Mouse (Mus musculus) Patski (cell line): ENCODE results near the gene AI854703. TPM values are rescaled to one million over a fixed set of nuclear protein-coding genes. Genes with fewer than 3 reads are reported as not detected.

Experiments
- ATAC-seq: fragments of 100-300 bp; one replicate; pipeline ENCODE4 v1.8.0; 2021
- CTCF ChIA-PET: fragments of 350-600 bp; sonication (Branson Sonifier 250); formaldehyde crosslinking; loops from one replicate; lab custom pipeline; 2022; ENCODE audit warnings: inconsistent platforms; lab: Charles Lee
- POLR2A ChIA-PET: fragments of 350-600 bp; sonication (Branson Sonifier 250); formaldehyde crosslinking; loops from one replicate; lab custom pipeline; 2022; ENCODE audit warnings: antibody characterized with exemption, inconsistent platforms; lab: Charles Lee
- DNase-seq: peaks from one replicate; pipeline ENCODE4 v3.0.0-alpha.2; 2011; ENCODE audit warnings: low read depth, low spot score
- H3K27me3 ChIP-seq: fragments of 371-371 bp; one replicate; pipeline ENCODE4 v1.5.1; 2021
- CTCF ChIP-seq: fragments of 100-300 bp; IDR thresholded peaks from one replicate; pipeline ENCODE4 v1.5.1; 2021
- in situ Hi-C: fragments of 300-500 bp; cut with MboI; formaldehyde crosslinking; loops from 3 replicates; pipeline ENCODE4 v1.11.1; 2018; ENCODE audit warnings: low pct_unique_long_range_greater_than_20kb, mixed read lengths
- polyA plus RNA-seq: library from polyadenylated mRNA; unstranded; gene quantifications from one replicate; pipeline ENCODE4 v1.2.3, GENCODE M21; 2021

Gene AI854703
- polyA plus RNA-seq, 1 experiment from 2014 or later, result 25.6 TPM

GRCm38 (mm10) chr6:48628808-48629660 is 2.5 kb downstream of the AI854703 start:
- ChIA-PET CTCF (interaction anchor here (0.9 to 2.8 kb wide), 5 partner anchors 11 to 61 kb away, joined by 3 to 10 read pairs (median 4); partner anchors contain the start of gene Gimap8), POLR2A (interaction anchor here (0.5 to 4.5 kb wide), 7 partner anchors 8 to 222 kb away, joined by 3 to 24 read pairs (median 3); partner anchors contain the start of genes Gm44965 and Repin1)
- no peaks in the 10 kb centered on the region for H3K27me3 ChIP-seq
- peak; percentile 33 for ATAC-seq
- in situ Hi-C loops, result loop anchor here (5.0 kb wide), 1 partner anchor 92 kb away; the partner anchor contains the start of gene Atp6v0e2
- DNase-seq, result no peak
- TF ChIP-seq CTCF, result no peak

GRCm38 (mm10) chr6:48629661-48630034 is 3.1 kb downstream of the AI854703 start:
- CTCF ChIA-PET, result interaction anchor here (2.0 to 2.8 kb wide), 2 partner anchors 10 to 17 kb away, joined by 7 to 10 read pairs; partner anchors contain the start of gene Gimap8
- no peak for TF ChIP-seq CTCF
- H3K27me3 ChIP-seq, result no peaks in the 10 kb centered on the region
- in situ Hi-C loops, result loop anchor here (5.0 kb wide), 1 partner anchor 92 kb away; the partner anchor contains the start of gene Atp6v0e2
- POLR2A ChIA-PET, result interaction anchor here (0.5 to 4.5 kb wide), 5 partner anchors 13 to 222 kb away, joined by 3 to 24 read pairs (median 3); partner anchors contain the start of genes Gm44965 and Repin1
- DNase-seq, result no peak
- ATAC-seq, result no peak

GRCm38 (mm10) chr6:48630831-48631230 is 4.3 kb downstream of the AI854703 start:
- DNase-seq (no peak), ATAC-seq (no peak)
- no peaks in the 10 kb centered on the region for H3K27me3 ChIP-seq
- POLR2A ChIA-PET, result interaction anchor here (4.5 kb wide), 1 partner anchor 37 kb away, joined by 24 read pairs; the partner anchor contains the start of genes Gm44965 and Repin1
- CTCF ChIA-PET, result interaction anchor here (2.8 kb wide), 1 partner anchor 16 kb away, joined by 10 read pairs; the partner anchor contains the start of gene Gimap8
- TF ChIP-seq CTCF, result no peak
- in situ Hi-C loops, result no loop called here

- in situ Hi-C loops, result no loop called here
- POLR2A ChIA-PET, result no interaction called here
- ATAC-seq (no peak), DNase-seq (no peak)
- CTCF ChIA-PET, result no interaction called here
- H3K27me3 ChIP-seq, result no peaks in the 10 kb centered on the region
- no peak for TF ChIP-seq CTCF
Observed at GRCm38 (mm10) chr6:48635105-48635504, 8.5 kb downstream of the AI854703 start.

- ChIA-PET CTCF (interaction anchor here (1.4 to 1.5 kb wide), 2 partner anchors 43 to 92 kb away, joined by 3 to 4 read pairs; partner anchors contain the start of genes Gm44965 and Repin1), POLR2A (interaction anchor here (1.0 to 1.7 kb wide), 3 partner anchors 9 to 43 kb away, joined by 3 to 4 read pairs (median 3); partner anchors contain the start of gene Repin1)
- DNase-seq (no peak), ATAC-seq (no peak)
- in situ Hi-C loops, result no loop called here
- no peaks in the 10 kb centered on the region for H3K27me3 ChIP-seq
- no peak for TF ChIP-seq CTCF
Observed at GRCm38 (mm10) chr6:48636515-48636914, 10.0 kb downstream of the AI854703 start.

GRCm38 (mm10) chr6:48637811-48638500 is 11.4 kb downstream of the AI854703 start:
- POLR2A ChIA-PET, result interaction anchor here (1.2 to 1.7 kb wide), 2 partner anchors 10 to 45 kb away, joined by 3 to 4 read pairs; partner anchors contain the start of gene Repin1
- in situ Hi-C loops, result no loop called here
- H3K27me3 ChIP-seq, result no peaks in the 10 kb centered on the region
- DNase-seq (no peak), ATAC-seq (no peak)
- CTCF ChIA-PET, result interaction anchor here (1.0 kb wide), 1 partner anchor 45 kb away, joined by 3 read pairs; the partner anchor contains the start of genes Gm44965 and Repin1
- no peak for TF ChIP-seq CTCF

GRCm38 (mm10) chr6:48638553-48638952 is 12.0 kb downstream of the AI854703 start:
- ATAC-seq, result no peak
- CTCF ChIA-PET, result interaction anchor here (1.0 kb wide), 1 partner anchor 45 kb away, joined by 3 read pairs; the partner anchor contains the start of genes Gm44965 and Repin1
- TF ChIP-seq CTCF, result no peak
- POLR2A ChIA-PET, result no interaction called here
- in situ Hi-C loops, result no loop called here
- DNase-seq, result no peak
- H3K27me3 ChIP-seq, result no peaks in the 10 kb centered on the region

- TF ChIP-seq CTCF, result no peak
- in situ Hi-C loops, result loop anchor here (5.0 kb wide), 2 partner anchors 59 to 464 kb away; no protein-coding TSS in a partner anchor
- DNase-seq (no peak), ATAC-seq (no peak)
- CTCF ChIA-PET, result interaction anchor here (2.3 kb wide), 1 partner anchor 59 kb away, joined by 13 read pairs; no protein-coding TSS in a partner anchor
- POLR2A ChIA-PET, result no interaction called here
- H3K27me3 ChIP-seq, result no peaks in the 10 kb centered on the region
Observed at GRCm38 (mm10) chr6:48641391-48641790, 14.8 kb downstream of the AI854703 start.

- TF ChIP-seq CTCF, result peak; percentile 70
- no peak for ATAC-seq
- H3K27me3 ChIP-seq, result no peaks in the 10 kb centered on the region
- DNase-seq, result no peak
- POLR2A ChIA-PET, result interaction anchor here (0.6 kb wide), 1 partner anchor 86 kb away, joined by 3 read pairs; no protein-coding TSS in a partner anchor
- CTCF ChIA-PET, result interaction anchor here (0.9 to 2.3 kb wide), 3 partner anchors 60 to 212 kb away, joined by 3 to 13 read pairs (median 5); no protein-coding TSS in a partner anchor
- in situ Hi-C loops, result loop anchor here (5.0 kb wide), 2 partner anchors 61 to 466 kb away; no protein-coding TSS in a partner anchor
Observed at GRCm38 (mm10) chr6:48642764-48643292, 16.3 kb downstream of the AI854703 start.
